Mouse (Mus musculus) left cerebral cortex, adult 9 months (tissue): ENCODE measurements around the gene Fam71f2.

Source experiments
- DNase-seq, 2 experiments: peaks; one replicate each; pipeline ENCODE4 v3.0.0; 2022; ENCODE audit warnings: low spot score in 2 of 2

Fam71f2 gene

GRCm38 (mm10) chr6:29278513-29279267, 703 bp upstream of the Fam71f2 start:
- DNase-seq, result peak in 1 of 2 experiments; percentile 48

GRCm38 (mm10) chr6:29280671-29281070, 1.3 kb downstream of the Fam71f2 start:
- no peak for DNase-seq

- no peak for DNase-seq
Observed at GRCm38 (mm10) chr6:29286870-29287269, 7.5 kb downstream of the Fam71f2 start.

DNA sequence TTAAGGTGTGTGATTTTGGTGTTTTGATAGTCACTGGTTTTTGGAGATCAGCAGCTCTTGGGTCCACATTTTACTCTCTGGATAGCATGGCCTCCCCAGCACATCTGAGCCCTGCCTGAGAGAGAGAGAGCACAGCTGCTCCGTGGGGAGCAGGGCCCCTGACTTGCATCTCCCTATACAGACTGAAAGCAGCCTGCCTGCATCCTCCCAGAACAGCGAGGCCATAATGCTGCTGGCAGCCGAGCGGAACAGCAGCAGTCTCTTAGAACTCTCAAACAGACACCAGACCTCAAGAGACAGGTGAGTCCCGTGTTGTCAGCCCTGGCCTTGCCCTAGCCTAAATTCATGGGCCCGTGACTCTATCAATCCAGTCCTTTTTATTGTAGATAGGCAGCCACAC, 8.1 kb downstream of the Fam71f2 start:
- DNase-seq, result no peak

GRCm38 (mm10) chr6:29287944-29288343, 8.6 kb downstream of the Fam71f2 start:
- DNase-seq, result no peak

GRCm38 (mm10) chr6:29288651-29289050, 9.3 kb downstream of the Fam71f2 start:
- no peak for DNase-seq

GRCm38 (mm10) chr6:29299112-29299511, 19.7 kb downstream of the Fam71f2 start:
- DNase-seq, result no peak

DNA sequence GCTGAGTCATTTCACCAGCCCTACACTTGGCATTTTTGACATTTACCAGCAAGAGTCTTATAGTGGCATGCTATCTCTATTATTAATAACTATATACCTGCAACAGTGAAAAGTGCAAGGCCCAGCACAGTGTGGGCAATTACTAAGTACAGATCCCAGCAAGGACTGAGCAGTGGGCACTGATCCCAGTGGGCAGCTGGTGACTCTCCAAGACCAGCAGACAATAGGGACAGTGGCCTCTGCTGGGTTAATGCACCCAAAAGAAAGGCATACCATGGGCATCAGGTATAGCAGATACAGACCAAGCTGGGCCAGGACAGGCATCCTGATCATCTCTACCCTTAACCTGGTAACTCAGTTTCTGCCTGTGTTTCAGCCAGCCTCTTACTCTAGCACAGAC, 23.9 kb downstream of the Fam71f2 start:
- DNase-seq, result no peak

GRCm38 (mm10) chr6:29303726-29304125, 24.3 kb downstream of the Fam71f2 start:
- DNase-seq, result no peak

DNA sequence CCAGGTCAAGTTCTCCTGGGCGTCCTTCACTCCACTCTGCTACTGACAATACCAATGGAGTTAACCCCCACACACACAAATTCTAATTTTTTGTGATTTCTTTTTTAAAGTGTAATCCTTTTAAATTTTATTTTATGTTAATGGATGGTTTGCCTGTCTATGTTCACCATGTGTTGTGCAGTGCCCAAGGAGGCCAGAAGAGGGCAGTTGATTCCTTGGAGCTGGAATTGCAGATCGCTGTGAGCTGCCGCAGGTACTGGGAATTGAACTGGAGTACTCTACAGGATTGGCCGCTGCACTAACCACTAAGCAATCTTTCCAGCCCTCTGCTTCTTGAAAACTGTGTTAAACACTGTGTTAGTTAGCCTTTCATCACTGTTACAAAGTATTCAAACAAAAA, 26.1 kb downstream of the Fam71f2 start:
- no peak for DNase-seq

DNA sequence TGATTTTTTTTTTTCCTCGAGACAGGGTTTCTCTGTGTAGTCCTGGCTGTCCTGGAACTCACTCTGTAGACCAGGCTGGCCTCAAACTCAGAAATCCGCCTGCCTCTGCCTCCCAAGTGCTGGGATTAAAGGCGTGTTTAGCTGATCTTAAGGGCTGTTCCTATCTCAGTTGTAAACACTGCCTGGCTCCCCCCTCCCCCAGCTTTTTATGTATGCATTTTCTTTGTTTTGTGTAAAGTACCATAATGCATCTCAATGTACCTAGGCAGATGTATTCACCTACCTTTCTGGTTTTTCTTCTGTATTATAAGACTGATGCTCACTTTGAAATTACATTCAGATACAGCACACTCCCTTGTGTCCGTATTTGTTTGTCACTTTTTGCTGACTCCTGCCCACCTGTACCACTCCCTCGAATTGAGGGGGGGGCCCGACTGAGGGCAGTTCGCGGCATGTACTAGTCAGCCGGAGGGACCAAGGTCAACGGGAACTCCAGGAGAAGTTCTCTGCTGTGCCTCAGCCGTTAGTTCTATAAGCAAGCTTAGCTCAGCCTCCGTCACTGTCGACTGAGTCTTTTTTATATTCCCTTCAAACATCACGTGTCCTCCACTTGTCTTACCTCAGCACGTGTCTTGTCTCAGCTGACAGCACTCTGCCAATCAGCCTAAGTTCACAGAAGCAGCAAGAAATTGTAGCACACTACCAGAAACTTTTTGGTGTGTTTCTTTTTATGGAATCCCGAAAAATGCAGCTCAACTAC, 29.6 kb downstream of the Fam71f2 start:
- DNase-seq, result no peak

DNA sequence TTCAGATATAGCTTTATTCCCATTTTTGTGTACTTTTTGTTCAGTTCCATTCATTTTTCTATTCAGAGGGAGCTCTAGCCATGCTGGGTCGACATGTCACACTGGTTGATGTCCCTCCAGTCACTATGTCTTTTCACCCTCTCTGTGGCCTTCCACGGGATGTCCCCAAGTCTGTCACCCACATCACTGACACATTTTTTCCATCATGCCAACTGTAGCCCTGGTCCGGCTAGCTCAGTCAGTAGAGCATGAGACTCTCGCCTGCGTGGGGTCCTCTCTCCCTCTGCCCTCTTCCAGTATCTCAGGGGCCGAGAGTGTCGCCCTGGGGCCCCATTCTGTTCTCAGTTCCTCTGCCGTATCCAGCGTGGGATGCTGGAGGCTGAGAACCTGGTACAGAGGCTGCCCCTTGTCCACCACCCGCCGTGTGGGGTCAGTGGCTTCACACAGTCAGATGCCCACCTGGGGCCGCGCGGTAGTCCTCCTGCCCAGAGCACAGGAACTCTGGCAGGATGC, 34.4 kb downstream of the Fam71f2 start:
- no peak for DNase-seq

- DNase-seq, result no peak
Observed at GRCm38 (mm10) chr6:29317286-29317685, 37.9 kb downstream of the Fam71f2 start.

DNA sequence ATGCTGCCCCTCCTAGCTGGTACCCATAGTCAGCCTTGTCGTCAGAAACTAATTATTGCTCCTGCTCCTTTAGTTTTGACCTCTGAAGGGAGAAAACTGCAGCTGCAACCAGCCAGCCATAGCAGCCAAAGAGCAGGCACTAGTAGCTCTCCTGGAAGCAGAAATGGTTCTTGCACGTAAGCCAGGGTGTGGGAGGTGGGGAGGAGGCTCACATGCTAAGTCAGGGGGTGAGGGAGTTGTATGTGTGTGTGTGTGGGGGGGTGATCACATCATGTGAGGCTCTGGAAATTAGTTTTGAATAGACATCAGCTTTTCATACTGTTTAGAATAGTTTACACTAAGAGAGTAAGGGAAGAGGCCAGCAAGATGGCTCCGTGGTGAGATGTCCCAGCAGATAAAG, 38.5 kb downstream of the Fam71f2 start:
- no peak for DNase-seq

GRCm38 (mm10) chr6:29318879-29319278, 39.5 kb downstream of the Fam71f2 start, which contains the start of gene Fam71f1:
Fam71f1 (plus strand) TSS chr6:29319140.
- DNase-seq, result no peak

- no peak for DNase-seq
Observed at GRCm38 (mm10) chr6:29321586-29321985, 42.2 kb downstream of the Fam71f2 start.

- DNase-seq, result no peak
Observed at GRCm38 (mm10) chr6:29322147-29322546, 42.8 kb downstream of the Fam71f2 start.

GRCm38 (mm10) chr6:29322735-29323134, 43.3 kb downstream of the Fam71f2 start:
- no peak for DNase-seq

DNA sequence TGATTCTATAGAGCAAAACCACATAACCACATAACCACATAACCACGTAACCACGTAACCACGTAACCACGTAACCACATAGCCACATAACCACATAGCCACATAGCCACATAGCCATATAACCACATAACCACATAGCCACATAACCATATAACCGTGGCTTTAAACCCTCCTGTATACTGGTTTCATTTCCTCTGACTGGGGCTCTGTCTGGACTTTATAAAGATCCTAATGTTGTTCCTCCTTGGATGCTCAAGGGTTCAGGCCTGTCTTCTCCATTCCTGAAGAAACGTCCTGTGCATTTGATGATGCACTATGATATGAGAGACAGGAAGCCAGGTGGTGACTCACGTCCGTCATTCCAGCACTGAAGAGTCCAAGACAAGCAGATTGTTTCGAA, 47.6 kb downstream of the Fam71f2 start:
- no peak for DNase-seq

DNA sequence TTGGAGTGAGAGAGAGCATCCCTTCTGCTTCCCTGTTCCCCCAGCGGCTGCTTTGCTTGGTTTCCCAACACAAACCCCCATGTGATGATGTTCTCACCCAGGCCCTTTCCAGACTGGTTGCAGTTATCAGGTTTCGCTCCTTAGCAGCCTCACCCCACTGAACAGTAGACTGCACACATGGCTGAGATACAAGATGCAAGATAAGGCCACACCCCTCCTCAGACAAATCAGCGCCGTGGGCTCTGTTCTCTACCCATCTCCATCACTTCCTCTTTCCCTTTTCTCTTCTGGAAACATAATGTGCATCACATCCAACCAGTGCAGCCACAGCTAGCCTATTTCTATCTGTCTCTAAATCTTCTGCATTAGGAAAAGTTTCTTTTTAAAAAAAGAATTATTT, 50.1 kb downstream of the Fam71f2 start:
- DNase-seq, result no peak
